Mouse (Mus musculus) thymus, postnatal 36 days (tissue): ENCODE measurements around the gene Gm20388.

Experiments used
- DNase-seq, 2 experiments: peaks; one replicate each; pipeline ENCODE4 v3.0.0; 2022; ENCODE audit warnings: mixed read lengths in 2 of 2

The Gm20388 gene

DNA sequence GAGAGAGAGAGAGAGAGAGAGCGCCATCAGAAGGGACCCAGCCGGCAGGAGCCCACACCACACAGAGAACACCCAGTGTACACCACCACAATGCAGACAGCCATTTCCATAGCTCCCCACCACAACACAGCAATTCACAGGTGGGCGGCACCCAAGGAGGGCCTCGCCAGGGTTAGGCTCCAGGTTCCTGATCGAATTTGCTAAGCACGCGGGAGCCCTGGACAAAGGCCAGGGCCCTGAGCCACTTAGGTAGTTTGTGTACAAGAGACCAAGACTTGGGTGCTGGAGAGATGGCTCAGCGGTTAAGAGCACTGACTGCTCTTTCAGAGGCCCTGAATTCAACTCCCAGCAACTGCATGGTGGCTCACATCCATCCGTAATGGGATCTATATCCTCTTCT lies 1641.9 kb downstream of the Gm20388 start:
- DNase-seq = no peak

DNA sequence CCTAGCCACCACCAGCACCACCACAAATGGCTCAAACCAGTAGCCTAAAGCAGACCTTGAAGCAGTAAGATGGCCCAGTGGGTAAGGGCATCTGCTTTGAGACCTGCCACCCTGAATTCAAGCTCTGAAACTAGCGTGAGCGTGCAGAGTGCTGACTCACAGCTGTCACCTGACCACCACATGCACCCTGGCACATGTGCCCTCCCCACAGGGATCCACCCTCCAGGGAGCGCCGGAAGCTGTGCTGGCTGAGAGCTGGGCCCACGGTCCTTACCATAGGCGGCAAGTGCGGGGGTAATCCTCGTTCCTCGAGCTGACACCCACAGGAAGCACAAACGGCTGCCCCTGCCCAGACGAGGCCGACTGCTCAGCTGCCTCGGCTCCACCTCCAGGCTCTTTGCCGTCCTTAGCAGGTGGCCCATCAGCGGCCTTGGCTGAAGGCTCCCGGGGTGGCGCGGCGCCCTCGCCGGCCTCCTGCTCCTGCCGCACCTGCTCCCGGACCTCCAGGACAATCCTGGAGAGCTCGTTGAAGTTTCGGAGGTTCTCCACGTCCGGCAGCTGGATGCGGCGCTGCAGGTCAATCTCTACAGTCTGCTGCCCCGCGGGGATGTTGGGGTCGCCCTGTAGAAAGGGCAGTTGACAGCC lies 1643.3 kb downstream of the Gm20388 start:
- no peak for DNase-seq

DNA sequence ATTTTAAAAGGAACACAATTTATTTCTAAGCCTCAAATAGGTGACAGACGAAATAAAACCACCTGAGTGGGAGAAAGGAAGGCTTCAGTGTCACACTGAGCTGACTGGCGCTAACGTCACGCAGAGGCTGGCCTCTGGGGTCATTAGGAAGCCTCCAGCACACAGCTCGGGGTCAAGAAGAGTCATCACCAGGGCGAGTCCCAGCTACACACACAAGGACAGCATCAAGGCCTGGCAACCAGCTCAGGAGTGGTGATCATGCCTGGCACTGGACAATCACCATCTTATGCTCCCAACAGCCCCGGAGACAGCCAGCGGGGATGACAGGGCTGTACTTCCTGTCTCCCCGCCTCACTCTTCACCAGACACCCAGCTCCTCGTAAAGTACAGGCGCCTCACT lies 1647.1 kb downstream of the Gm20388 start:
- no peak for DNase-seq

DNA sequence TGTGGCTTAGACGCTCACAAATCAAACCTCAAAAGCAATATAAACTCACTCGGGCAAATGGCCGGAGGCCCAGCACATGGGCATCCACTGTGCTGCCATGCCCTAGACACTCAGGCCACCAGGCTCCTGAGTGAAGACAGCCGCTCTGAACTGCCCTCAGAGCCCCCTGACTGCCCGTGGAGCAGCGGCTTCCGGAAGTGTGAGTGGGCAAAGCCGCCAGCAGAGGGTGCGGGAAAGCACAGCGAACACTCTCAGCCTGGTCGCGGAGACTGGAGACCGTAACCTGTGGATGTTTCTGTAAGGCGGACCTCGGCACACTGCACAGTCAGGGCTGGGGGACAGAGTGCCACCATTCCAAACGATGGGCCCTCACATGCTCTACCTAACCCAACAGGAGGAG lies 1647.9 kb downstream of the Gm20388 start:
- DNase-seq = no peak

DNA sequence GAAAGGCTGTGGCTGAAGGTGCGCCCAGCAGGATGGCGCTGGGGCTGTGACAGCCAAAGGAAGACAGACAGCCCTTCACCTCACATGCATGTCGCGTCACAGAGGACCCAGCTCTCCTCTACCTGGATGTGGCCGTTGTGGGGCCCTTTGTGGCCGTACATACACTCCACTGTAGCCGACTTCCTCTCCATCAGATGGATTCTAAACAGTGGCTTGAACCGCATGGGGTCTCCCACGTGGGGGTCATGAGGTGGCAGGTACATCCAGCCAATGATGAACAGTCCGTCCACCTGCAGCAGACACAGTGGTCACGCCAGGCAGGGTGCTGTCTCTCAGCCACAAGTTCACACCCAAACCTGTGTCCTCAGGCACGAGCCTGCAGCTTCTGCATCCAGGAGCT lies 1649.2 kb downstream of the Gm20388 start:
- no peak for DNase-seq

DNA sequence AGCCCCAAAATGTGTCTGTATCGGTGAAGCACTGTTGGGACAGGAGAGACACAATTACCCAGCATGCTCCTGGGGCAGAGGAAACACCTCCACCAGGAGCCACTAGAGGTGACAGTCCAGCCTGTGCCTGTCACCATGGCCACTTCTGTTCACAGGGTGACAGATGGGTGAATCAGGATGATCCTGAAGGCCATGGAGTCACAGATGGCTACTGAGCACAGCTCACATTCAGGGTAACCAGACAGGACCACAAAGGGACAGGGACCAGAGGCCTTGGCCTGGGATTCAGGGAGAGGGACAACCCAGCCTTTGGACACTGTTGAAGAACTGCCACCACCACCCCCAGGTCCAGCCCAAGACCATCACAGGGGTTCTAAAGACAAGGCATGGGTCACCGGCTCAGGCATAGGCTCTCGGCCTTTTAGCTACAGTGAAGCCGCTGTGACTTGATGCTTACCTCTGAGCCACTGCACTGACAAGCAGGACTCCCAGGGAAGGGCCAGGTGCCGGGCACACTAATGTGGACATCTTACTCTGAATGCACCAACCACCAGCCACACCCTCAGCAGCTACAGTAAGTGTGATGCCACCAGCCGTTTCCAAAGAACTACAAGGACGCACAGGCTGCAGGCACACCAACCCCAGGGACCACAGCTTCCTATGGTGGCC lies 1649.9 kb downstream of the Gm20388 start:
- DNase-seq = no peak

DNA sequence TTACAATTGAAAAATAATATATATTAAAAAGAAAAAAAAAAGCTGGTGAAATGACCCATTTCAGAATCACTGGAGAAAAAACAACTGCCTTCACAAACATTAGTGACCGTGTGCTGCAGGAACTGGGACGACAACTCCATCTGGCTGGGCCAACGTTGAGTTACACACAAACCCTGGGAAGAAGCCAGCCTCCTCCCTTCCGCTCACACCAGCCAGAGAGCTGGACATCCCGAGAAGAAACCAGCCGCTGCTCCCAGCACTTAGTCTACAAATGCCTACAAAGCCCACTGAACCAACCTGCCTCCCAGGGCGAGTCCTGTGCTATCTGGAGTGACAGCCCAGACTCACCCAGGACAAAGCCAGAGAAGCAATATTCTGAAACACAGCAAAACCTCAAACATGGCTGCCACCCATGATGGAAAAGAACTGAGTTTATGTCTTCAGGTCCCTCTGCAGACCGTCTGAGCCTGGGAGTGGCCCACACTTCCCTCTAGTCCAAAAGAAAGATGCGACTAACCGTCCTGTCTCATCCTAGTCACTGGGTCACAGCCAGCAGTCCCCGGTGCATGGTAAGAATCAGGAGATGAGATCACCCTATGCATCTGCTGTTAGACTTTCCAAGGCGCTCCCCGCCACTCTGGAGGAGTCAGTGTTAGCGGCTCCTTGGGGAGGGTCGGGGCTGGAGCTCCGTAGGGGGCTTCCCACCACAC lies 1651.2 kb downstream of the Gm20388 start:
- no peak for DNase-seq

DNA sequence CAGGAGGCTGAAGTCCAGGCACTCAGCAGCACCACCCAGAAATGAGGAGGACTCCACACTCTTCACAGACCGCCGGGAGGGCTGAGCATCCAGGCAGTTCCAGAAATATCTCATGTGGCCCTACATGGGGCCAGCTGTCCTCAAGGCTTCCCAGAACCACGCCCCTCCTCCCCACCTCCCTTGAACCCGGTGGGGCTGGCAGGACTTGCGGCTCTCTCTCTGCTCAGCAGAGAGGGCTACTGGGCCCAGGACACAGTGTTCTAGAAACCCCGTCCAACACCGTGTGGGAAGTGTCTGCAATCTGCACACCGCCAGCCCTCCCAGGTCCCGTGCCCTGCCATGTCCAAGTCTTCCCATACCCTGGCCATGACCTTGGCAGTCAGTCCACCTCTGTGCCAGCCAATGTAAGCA lies 1652.3 kb downstream of the Gm20388 start:
- DNase-seq = no peak

DNA sequence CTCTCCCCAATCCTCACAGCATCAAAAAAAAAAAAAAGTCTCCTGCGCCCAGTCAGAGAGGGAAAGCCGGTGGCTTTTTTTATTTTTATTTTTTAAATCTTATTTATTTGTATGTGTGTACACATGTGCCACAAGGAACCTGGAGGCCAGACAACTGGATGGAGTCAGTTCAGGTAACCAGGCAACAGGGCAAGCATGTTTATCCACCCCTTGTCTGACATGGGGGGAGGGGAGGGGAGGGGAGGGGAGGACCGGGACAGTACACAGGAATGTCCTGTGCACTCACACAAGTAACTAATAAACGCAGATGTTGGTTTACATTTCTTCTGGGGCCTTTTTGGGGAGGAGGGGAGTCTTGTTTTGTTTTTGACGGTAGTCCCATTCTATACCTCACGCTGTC lies 1653.1 kb downstream of the Gm20388 start:
- DNase-seq = no peak

DNA sequence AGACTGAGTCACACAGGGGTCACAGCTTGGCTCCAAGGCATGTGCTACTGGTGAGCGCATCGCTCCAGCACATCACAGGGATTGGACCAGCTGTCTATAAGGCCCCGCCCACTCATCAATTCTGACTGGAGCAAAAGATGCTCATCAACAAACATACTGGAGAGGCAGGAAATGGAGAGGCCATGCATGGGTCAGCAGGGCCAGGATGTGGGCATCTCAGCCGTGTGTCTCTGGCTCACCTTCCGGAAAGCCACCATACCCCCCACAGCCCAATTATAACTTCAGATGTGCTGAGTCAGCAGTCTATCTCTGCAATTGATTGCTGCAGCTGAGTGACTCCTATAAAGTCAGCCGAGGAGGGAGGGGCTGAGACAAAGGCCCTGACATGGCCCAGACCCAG lies 1657.7 kb downstream of the Gm20388 start:
- DNase-seq = no peak

DNA sequence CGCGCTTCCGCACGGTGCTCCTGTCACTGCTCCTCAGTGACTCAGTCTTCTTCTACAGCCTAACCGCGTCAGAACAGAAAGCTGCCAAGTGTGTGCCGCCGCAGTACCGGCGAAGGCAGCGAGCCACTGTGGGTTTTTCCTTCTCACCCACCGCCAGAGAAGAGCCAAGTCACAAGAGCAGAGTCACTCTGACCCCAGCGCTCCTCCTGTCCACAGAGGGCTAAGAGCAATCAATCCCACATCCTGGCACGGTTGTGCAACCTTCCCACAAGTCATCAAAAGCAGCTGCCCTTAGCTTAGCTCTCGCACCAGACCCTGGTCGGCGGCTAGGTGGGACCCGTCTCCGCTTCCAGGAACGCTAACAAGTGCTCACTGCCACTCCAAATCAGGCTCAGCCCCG lies 1659.7 kb downstream of the Gm20388 start:
- DNase-seq = no peak

DNA sequence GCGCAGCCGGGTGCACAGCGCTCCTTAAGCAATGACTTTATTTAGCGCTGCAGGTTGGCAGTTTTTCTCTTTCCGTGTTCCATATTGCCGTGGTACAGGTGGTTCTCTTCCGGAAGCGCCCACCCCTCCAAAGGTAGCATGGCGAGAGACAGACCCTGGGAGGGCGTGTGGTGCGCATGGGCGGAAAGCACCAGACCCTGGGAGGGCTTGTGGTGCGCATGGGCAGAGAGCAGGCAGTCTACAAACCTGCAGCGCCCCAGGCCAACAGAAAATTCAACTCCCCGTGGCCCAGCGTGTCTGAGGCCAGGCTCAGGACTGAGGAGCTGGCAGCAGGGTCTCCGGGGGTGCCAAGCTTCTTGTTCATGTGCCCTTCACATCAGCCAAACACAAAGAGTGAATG lies 1660.2 kb downstream of the Gm20388 start:
- DNase-seq = no peak

DNA sequence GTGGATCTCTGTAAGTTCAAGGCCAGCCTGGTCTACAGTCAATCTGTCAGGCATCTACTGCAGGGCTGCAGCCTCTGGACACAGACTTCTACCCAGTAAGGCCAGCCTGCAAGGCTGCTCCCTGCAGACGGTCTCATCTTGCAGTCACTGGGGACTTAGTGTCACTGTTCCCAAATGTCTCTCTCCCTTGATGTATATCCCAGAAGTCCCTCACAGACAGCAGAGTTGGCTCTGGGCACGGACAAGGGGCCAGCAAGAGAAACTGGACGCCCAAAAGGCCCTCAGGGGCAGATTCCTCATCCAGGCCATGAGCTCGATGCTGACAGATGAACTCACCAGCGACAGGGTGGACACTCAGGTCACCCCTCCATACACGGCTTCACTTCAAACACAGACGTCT lies 1661.5 kb downstream of the Gm20388 start:
- no peak for DNase-seq

DNA sequence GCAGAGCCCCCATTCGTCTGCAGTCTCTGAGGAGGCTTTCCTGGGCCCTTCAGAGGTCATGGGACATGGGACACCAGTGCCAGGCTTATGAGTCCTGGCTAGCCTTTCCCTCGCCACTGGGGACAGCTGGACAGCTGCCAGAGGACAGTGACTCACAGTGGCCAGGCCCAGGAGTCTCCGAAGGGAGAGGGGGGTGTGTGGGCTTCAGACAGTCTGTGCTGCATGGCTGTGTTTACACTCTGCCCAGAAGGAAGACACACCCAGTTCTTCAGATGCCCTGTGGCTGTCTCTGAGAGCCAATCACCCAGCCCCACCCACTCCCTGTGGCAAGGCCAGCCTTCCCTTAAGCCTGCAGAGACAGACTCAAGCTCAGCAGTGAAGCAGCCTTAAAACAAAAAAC lies 1662.6 kb downstream of the Gm20388 start:
- DNase-seq = no peak

DNA sequence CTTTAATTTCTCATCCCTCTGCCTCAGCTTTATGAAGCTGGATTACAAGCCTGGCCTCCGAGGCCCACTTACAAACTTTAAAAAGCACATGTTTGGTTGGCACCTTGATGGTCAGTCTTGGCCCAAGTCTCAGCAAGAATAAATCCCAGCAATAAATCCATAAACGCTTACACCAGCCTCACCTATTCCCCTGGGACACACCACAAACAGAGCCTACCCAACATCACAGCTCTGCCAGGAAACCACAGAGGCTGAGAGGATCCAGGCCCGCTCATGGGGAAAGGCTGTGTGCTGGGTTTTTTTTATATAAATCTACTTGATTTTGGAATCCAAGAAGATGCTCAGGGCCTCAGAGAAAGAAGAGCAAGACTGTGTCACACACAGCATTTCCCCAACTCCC lies 1665.0 kb downstream of the Gm20388 start:
- no peak for DNase-seq

DNA sequence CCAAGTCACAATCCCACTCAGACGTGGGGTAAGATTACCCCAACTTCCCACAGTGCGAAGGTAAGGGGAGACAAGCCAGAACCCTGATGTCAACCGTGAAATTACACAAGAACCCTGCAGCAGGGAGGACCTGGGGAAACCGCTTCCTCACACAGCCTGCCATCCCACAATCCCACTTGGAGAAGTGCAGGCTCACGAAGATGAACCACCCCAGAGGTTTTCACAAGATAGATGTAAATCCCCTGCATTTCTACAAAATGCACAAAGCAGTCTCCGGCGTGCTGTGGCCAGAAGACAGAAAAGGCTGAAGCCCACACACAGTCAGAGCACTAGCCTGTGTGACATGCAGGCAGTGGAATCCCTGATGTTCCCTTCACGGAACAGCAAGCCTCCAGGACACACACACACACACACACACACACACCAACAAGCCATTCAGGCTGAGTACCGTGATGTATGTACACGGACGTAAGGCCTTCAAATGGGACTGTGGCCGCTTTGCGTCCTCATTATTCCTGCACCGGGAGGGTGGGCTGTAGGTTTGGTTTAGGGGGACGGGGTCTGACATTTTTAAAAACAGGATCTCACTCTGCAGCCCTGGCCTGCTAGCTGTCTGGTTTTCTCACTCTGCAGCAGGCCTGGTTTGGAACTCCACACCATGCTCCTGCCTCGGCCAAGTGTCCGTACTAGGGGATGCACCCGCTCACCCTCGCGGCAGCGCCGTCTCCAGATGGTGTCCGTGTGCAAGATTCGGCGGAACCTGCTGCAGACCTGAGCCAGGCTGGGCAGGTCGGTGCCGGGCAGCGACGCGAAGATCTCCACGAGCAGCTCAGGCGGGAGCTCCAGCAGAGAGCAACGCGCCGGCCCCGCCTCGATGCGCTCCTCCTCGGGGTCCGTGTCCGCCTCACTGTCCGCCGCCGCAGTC lies 1667.4 kb downstream of the Gm20388 start:
- no peak for DNase-seq

DNA sequence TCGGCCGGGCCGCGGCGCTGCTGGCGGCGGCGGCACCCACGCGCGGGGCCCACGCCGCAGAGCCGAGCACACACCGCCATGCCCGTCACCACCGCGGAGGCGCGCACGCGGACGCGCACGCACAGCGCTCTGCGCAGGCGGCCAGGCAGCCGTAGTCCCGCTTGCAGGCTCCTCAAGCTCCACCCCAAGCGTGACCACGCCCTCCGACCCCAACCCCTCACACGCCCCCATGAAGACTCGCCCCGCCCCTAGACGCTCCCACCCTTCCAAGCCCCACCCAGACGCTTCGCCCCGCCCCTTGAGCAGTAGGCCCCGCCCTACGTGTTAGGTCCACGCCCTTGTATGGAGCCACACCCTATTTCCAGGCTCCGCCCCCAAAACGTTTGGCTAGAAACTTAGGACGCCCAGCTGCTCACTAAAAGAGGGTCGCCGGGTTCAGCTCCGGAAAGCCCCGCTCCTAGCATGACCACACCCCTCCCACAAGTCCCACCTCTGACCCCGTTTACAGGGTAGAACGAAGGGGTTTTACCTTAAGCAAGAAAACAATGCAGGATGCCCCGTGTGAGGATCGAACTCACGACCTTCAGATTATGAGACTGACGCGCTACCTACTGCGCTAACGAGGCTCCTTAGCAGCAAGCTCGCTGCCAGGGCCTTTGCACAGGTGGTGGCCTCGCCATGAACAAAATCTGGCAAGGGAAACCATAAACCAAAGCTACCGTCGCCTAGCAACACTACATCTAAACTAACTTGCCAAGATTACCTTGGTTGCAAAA lies 1668.2 kb downstream of the Gm20388 start, which contains the start of gene Fbxo31:
Fbxo31 (minus strand) TSS at position 131 of the 776 bp plus-strand sequence.
- peak; percentile 94 for DNase-seq

DNA sequence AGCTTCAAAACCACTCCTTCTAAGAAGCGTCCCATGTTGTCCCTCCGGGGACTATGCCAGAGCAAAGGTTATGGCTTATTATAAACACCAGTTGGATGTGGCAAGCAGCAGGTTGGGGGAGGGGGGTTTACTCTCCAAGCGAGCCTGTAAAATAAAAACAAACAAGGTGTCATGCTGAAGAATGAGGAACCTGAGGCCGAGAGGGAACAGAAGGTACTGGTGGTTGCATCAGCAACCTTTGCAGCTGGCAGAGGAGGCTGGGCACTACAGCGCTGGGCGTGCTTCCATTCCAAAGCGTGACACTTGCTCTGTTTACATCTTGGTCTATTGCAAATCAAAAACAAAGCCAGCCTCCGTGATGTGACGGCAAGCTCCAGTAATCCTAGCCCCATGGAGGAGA lies 1669.8 kb downstream of the Gm20388 start:
- no peak for DNase-seq

DNA sequence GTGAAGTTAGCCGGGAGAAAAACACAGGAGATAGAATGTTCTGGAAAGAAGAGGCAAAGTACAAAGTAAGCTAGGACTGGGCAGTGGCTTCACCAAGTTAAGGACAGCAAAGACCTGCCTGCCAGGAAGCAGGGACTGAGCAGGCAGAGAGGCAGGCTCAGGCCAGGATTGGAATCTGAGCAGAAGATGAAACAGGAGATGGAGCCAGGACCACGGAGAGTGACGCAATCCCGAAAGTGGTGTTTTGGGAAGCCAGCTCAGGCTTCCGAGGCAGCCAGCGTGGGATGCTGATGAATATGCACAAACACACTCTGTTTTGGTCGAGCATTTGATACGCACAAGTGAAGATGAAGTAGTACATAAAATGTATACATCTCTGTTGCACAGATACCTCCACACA lies 1673.0 kb downstream of the Gm20388 start:
- DNase-seq = no peak

DNA sequence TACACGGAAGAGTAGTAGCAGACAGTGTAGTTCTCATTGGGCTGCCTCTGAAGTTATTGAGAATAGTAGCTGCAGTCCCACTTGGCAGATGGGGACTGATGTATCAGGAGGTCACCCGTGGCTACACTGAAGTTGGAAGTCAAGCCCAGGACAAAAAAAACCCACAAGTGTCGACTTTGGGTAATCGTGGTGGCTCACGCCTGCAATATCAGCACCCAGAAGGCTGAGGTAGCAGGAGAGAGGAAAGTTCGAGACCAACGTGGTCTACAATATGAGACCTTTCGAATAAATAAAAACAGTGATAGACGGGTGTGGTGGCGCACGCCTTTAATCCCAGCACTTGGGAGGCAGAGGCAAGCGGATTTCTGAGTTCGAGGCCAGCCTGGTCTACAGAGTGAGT lies 1674.1 kb downstream of the Gm20388 start:
- no peak for DNase-seq

DNA sequence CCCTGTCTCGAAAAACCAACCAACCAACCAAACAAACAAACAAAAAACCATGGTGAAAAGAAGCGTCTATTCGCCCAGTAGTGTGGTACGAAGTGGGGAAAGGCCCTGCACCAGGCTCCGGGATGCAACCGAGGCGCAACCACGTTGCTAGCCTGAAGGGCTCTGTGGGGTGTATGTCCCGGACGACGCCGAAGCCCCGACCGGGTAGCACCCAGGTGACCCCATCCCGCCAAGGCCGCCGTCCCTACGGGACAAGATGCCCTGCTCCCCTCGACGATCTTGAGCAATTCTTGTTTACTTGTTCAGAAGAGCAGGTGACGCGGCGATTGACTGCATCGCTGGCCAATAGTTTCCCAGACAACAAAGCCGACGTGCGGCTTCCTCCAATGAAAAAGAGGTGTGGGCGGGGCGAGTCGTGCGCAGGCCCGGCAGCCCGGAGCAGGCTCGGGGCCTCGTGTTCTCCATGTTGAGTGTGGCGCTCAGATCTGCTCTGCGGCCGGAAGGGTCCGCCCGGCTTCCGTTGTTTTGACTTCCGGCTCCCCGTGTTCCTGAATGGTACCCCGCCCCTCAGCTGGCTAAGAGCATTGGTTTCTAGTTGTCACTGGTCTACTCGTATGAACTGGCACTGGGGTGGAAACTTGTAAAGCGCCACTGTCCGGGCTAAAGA lies 1674.7 kb downstream of the Gm20388 start:
- peak; percentile 99 to 100 for DNase-seq

DNA sequence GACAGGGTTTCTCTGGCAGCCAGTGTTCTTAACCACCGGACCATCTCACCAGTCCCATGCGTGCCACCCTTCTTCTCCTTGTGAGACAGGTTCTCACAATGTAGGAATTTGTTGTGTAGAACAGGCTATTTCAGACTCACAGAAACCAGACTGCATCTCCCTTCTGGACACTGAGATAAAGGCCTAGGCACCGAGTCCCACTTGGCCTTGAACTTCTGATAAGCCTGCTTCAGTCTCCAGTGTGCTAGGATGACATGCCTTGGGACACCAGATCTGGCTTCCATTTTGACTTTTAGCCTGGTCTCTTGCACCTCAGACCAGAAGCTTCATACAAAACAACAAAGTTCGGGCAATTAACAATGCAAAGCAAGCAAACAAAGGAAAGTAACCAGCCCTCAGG lies 1678.1 kb downstream of the Gm20388 start:
- DNase-seq = no peak
